Mouse (Mus musculus) cerebellum, adult 2 months (tissue): Measurements from ENCODE around the gene Slc35b2. TPM values are rescaled to one million over a fixed set of nuclear protein-coding genes. Genes with fewer than 3 reads are reported as not detected.

ENCODE experiments used
- DNase-seq, 2 experiments: peaks; one replicate each; pipeline ENCODE4 v3.0.0; 2021
- H3K27ac ChIP-seq: fragments of 200-500 bp; 2 replicates; pipeline ENCODE4 v1.5.1; 2012; ENCODE audit warnings: low read length, control low read depth, inconsistent platforms; ENCODE audit not compliant: insufficient read depth
- H3K27me3 ChIP-seq: fragments of 200-500 bp; 2 replicates; pipeline ENCODE4 v1.6.1; 2012; ENCODE audit warnings: inconsistent platforms, mild to moderate bottlenecking, low read length, moderate library complexity; ENCODE audit not compliant: control insufficient read depth, insufficient read depth
- H3K4me1 ChIP-seq: fragments of 200-500 bp; 2 replicates; pipeline ENCODE4 v1.6.1; 2011; ENCODE audit warnings: low read length; ENCODE audit not compliant: control insufficient read depth, insufficient read depth
- H3K4me3 ChIP-seq: fragments of 200-500 bp; replicated peaks from 2 replicates; pipeline ENCODE3; 2011; ENCODE audit warnings: mild to moderate bottlenecking, low read depth, low read length, control low read depth; ENCODE audit not compliant: insufficient read depth
- CTCF ChIP-seq: fragments of 200-500 bp; IDR thresholded peaks from 2 replicates; pipeline ENCODE4 v1.5.1; 2011; ENCODE audit warnings: low read depth, mild to moderate bottlenecking, control low read depth, low read length, moderate library complexity, borderline replicate concordance; ENCODE audit not compliant: insufficient read depth
- POLR2A ChIP-seq: fragments of 200-500 bp; IDR thresholded peaks from 2 replicates; pipeline ENCODE4 v1.6.1; 2011; ENCODE audit warnings: low read length, control low read depth, borderline replicate concordance; ENCODE audit not compliant: insufficient read depth
- WGBS: fragments of 180-500 bp; shearing (Covaris S2); methylation state at CpG from one replicate; pipeline ENCODE4 v1.1.7; 2018; 5-methylcytosine and 5-hydroxymethylcytosine counted together
- polyA plus RNA-seq: library from polyadenylated mRNA; depleted of rRNA; stranded (reverse); fragments of >200 nt; gene quantifications from 2 replicates; pipeline ENCODE4 v1.2.3, GENCODE M21; 2012

Gene Slc35b2
- polyA plus RNA-seq, 1 experiment: 71.3 TPM

GRCm38 (mm10) chr17:45578242-45578641, 14.6 kb downstream of the Slc35b2 start:
- 52% methylated on average over 5 of the region's 5 CpGs for WGBS
- no peak for DNase-seq
- H3K27me3 ChIP-seq: no peaks in the 10 kb centered on the region
- no peak overlapping the region for H3K27ac ChIP-seq
- H3K4me3 ChIP-seq: no peak overlapping the region
- peaks cover 11% of the 10 kb centered on the region for H3K4me1 ChIP-seq
- TF ChIP-seq POLR2A (no peak), CTCF (no peak)

- no peak for DNase-seq
- TF ChIP-seq CTCF (peak; percentile 44; the same call in 1 of the 2 replicates), POLR2A (no peak)
- Histone ChIP-seq H3K27me3 (no peaks in the 10 kb centered on the region), H3K4me1 (peaks cover 11% of the 10 kb centered on the region), H3K4me3 (no peak overlapping the region), H3K27ac (no peak overlapping the region)
- WGBS: 76% methylated on average over 7 of the region's 7 CpGs
Measured at GRCm38 (mm10) chr17:45578843-45579242, 15.2 kb downstream of the Slc35b2 start.

DNA sequence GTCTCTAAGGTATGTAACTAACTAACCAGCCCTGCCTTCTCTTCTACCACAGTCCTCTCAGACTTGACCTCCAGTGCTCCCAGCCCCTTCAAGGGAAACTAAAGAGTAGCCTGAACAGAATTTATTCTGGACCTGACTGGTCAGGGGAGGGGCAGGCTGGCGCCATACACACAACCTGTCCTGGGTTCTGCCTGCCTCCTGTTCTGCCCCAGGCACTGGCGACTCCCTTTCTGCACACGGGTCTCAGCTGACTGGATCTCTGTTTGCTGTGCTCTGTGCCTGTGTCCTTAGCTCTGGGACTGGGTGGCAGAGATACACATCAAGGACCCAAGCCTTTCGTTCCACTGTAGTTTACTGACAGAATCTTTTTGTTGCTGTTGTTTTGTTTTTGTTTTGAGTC, 15.9 kb downstream of the Slc35b2 start:
- TF ChIP-seq CTCF (no peak), POLR2A (no peak)
- no peak for DNase-seq
- Histone ChIP-seq H3K27me3 (no peaks in the 10 kb centered on the region), H3K4me3 (no peak overlapping the region), H3K4me1 (peaks cover 16% of the 10 kb centered on the region), H3K27ac (no peak overlapping the region)
- 73% methylated on average over 4 of the region's 4 CpGs for WGBS

- 29% methylated on average over 12 of the region's 12 CpGs for WGBS
- peaks cover 23% of the 10 kb centered on the region for H3K4me1 ChIP-seq
- no peak overlapping the region for H3K4me3 ChIP-seq
- TF ChIP-seq POLR2A: no peak
- no peak for TF ChIP-seq CTCF
- no peaks in the 10 kb centered on the region for H3K27me3 ChIP-seq
- no peak for DNase-seq
- 0 out of 2 replicates have a peak overlapping the region, but pooled peaks have one; percentile 35 for H3K27ac ChIP-seq
Measured at GRCm38 (mm10) chr17:45580958-45581477, 17.3 kb downstream of the Slc35b2 start.

DNA sequence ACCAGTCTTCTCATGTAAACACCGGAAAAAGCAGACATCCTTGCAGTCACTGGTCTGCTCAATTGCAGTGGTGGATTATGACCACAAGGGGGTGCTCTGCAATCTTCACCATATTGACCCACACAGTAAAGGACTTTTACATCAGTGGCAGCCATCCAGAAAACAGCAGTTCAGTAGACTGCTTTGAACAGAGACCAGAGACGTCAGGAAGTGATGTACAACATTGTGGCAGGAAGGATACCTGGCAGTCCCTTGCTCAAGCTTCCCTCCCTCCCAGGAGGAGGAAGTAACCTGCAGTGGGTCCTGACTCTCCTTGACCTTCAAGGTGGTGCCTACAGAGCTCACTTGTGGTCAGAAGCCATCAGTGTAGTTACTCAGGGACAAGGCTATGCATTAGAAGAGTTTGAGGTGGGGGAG, 17.9 kb downstream of the Slc35b2 start:
- Histone ChIP-seq H3K27me3 (no peaks in the 10 kb centered on the region), H3K4me3 (no peak overlapping the region), H3K27ac (no peak overlapping the region), H3K4me1 (peaks cover 23% of the 10 kb centered on the region)
- WGBS: 5% methylated on average over 2 of the region's 2 CpGs
- DNase-seq: peak; percentile 74
- TF ChIP-seq CTCF (peak; percentile 71), POLR2A (no peak)

- H3K27ac ChIP-seq: no peak overlapping the region
- WGBS: 94% methylated on average over 6 of the region's 6 CpGs
Measured at GRCm38 (mm10) chr17:45582188-45582587, 18.5 kb downstream of the Slc35b2 start.

GRCm38 (mm10) chr17:45582715-45583355, 19.2 kb downstream of the Slc35b2 start:
- no peak for TF ChIP-seq POLR2A
- peak; percentile 52; the same call in 1 of the 2 replicates for TF ChIP-seq CTCF
- DNase-seq: peak in 1 of 2 experiments; percentile 30
- Histone ChIP-seq H3K4me1 (peaks cover 23% of the 10 kb centered on the region), H3K4me3 (no peak overlapping the region), H3K27me3 (no peaks in the 10 kb centered on the region), H3K27ac (no peak overlapping the region)
- 66% methylated on average over 6 of the region's 6 CpGs for WGBS

More at GRCm38 (mm10) chr17:45582188-45582587, 18.5 kb downstream of the Slc35b2 start:
- Histone ChIP-seq H3K27me3 (no peaks in the 10 kb centered on the region), H3K4me3 (no peak overlapping the region), H3K4me1 (peaks cover 23% of the 10 kb centered on the region)
- no peak for TF ChIP-seq POLR2A
- no peak for TF ChIP-seq CTCF
- DNase-seq: no peak
